Mouse (Mus musculus) olfactory bulb, adult 2 months (tissue): ENCODE measurements at regions not wholly inside any gene's neighbourhood (a gene's known extent, or its start where the extent isn't known, plus 50 kb on each side); places are given as distances from the start of the nearest gene placed in this dataset.

ENCODE experiments used
- CTCF ChIP-seq: fragments of 200-500 bp; IDR thresholded peaks from 2 replicates; pipeline ENCODE4 v1.5.1; 2012; ENCODE audit warnings: low read depth, mild to moderate bottlenecking, low read length, moderate library complexity; ENCODE audit not compliant: insufficient read depth
- POLR2A ChIP-seq: fragments of 200-500 bp; IDR thresholded peaks from 2 replicates; pipeline ENCODE4 v1.6.1; 2012; ENCODE audit warnings: mild to moderate bottlenecking, low read depth, low read length, moderate library complexity; ENCODE audit not compliant: insufficient read depth

- TF ChIP-seq CTCF (no peak), POLR2A (no peak)
Measured at GRCm38 (mm10) chr7:40522703-40523267, 375.3 kb upstream of the Vstm2b start.
